Mouse (Mus musculus): ENCODE results near the gene Dhx34. TPM values are rescaled to one million over a fixed set of nuclear protein-coding genes. Genes with fewer than 3 reads are reported as not detected.
A peak's percentile ranks its signal among the peaks of the same experiment; 100 is the strongest.

The Dhx34 gene
- polyA plus RNA-seq, 1 experiment: 11.9 TPM

- TF ChIP-seq CTCF (IDR thresholded peaks at IDR 0.05; ENCODE audit: control insufficient read depth, insufficient read depth, low read length): 0 out of 2 replicates have a peak, but pooled peaks have one; percentile 8
- no peak for TF ChIP-seq POLR2A (IDR thresholded peaks at IDR 0.05; ENCODE audit: borderline replicate concordance, control insufficient read depth, low read depth, low read length)
- Histone ChIP-seq H3K27ac (ENCODE audit: control insufficient read depth, insufficient read depth, low read depth, low read length, poor library complexity) (peak overlapping the region; percentile 77), H3K4me3 (replicated peaks; ENCODE audit: control insufficient read depth, low read depth, low read length) (peak overlapping the region; percentile 48), H3K4me1 (ENCODE audit: control insufficient read depth, insufficient read depth, low read length) (peaks cover 12% of the 10 kb centered on the region)
- WGBS: 49% methylated on average over 7 of the region's 7 CpGs
These were observed 18.6 kb upstream of the Dhx34 start for GRCm38 (mm10) chr7:16240281-16240977.

- TF ChIP-seq POLR2A (IDR thresholded peaks at IDR 0.05; ENCODE audit: borderline replicate concordance, control insufficient read depth, low read depth, low read length) (peak; percentile 65; the same call in 1 of the 2 replicates), CTCF (IDR thresholded peaks at IDR 0.05; ENCODE audit: control insufficient read depth, insufficient read depth, low read length) (0 out of 2 replicates have a peak, but pooled peaks have one; percentile 9)
- WGBS: 10% methylated on average over 9 of the region's 9 CpGs
- H3K4me3 ChIP-seq (replicated peaks; ENCODE audit: control insufficient read depth, low read depth, low read length): peak overlapping the region; percentile 78
- peaks cover 12% of the 10 kb centered on the region for H3K4me1 ChIP-seq (ENCODE audit: control insufficient read depth, insufficient read depth, low read length)
- H3K27ac ChIP-seq (ENCODE audit: control insufficient read depth, insufficient read depth, low read depth, low read length, poor library complexity): peak overlapping the region; percentile 77
These were observed 17.7 kb upstream of the Dhx34 start for GRCm38 (mm10) chr7:16239554-16239997.

GRCm38 (mm10) chr7:16229869-16230268, 8.0 kb upstream of the Dhx34 start:
- TF ChIP-seq CTCF (IDR thresholded peaks at IDR 0.05; ENCODE audit: control insufficient read depth, insufficient read depth, low read length) (no peak), POLR2A (IDR thresholded peaks at IDR 0.05; ENCODE audit: borderline replicate concordance, control insufficient read depth, low read depth, low read length) (no peak)
- H3K27ac ChIP-seq (ENCODE audit: control insufficient read depth, insufficient read depth, low read depth, low read length, poor library complexity): no peak overlapping the region
- 64% methylated on average over 5 of the region's 5 CpGs for WGBS
- no peak overlapping the region for H3K4me3 ChIP-seq (replicated peaks; ENCODE audit: control insufficient read depth, low read depth, low read length)
- H3K4me1 ChIP-seq (ENCODE audit: control insufficient read depth, insufficient read depth, low read length): no peaks in the 10 kb centered on the region

GRCm38 (mm10) chr7:16213986-16214385, 7.9 kb downstream of the Dhx34 start:
- no peak overlapping the region for H3K4me3 ChIP-seq (replicated peaks; ENCODE audit: control insufficient read depth, low read depth, low read length)
- WGBS: 94% methylated on average over 9 of the region's 9 CpGs
- no peak overlapping the region for H3K27ac ChIP-seq (ENCODE audit: control insufficient read depth, insufficient read depth, low read depth, low read length, poor library complexity)
- TF ChIP-seq CTCF (IDR thresholded peaks at IDR 0.05; ENCODE audit: control insufficient read depth, insufficient read depth, low read length): no peak
- TF ChIP-seq POLR2A (IDR thresholded peaks at IDR 0.05; ENCODE audit: borderline replicate concordance, control insufficient read depth, low read depth, low read length): no peak
- no peaks in the 10 kb centered on the region for H3K4me1 ChIP-seq (ENCODE audit: control insufficient read depth, insufficient read depth, low read length)

- Histone ChIP-seq H3K4me1 (ENCODE audit: control insufficient read depth, insufficient read depth, low read length) (no peaks in the 10 kb centered on the region), H3K27ac (ENCODE audit: control insufficient read depth, insufficient read depth, low read depth, low read length, poor library complexity) (no peak overlapping the region), H3K4me3 (replicated peaks; ENCODE audit: control insufficient read depth, low read depth, low read length) (no peak overlapping the region)
- TF ChIP-seq CTCF (IDR thresholded peaks at IDR 0.05; ENCODE audit: control insufficient read depth, insufficient read depth, low read length) (no peak), POLR2A (IDR thresholded peaks at IDR 0.05; ENCODE audit: borderline replicate concordance, control insufficient read depth, low read depth, low read length) (no peak)
- 88% methylated on average over 6 of the region's 6 CpGs for WGBS
These were observed 8.6 kb downstream of the Dhx34 start for GRCm38 (mm10) chr7:16213196-16213595.

- 85% methylated on average over 12 of the region's 12 CpGs for WGBS
- Histone ChIP-seq H3K4me3 (replicated peaks; ENCODE audit: control insufficient read depth, low read depth, low read length) (no peak overlapping the region), H3K4me1 (ENCODE audit: control insufficient read depth, insufficient read depth, low read length) (no peaks in the 10 kb centered on the region; the same call in 1 of the 2 replicates), H3K27ac (ENCODE audit: control insufficient read depth, insufficient read depth, low read depth, low read length, poor library complexity) (no peak overlapping the region)
- TF ChIP-seq CTCF (IDR thresholded peaks at IDR 0.05; ENCODE audit: control insufficient read depth, insufficient read depth, low read length) (peak; percentile 55), POLR2A (IDR thresholded peaks at IDR 0.05; ENCODE audit: borderline replicate concordance, control insufficient read depth, low read depth, low read length) (0 out of 2 replicates have a peak, but pooled peaks have one; percentile 14)
These were observed 10.9 kb downstream of the Dhx34 start for GRCm38 (mm10) chr7:16210862-16211365.

GRCm38 (mm10) chr7:16208781-16209665, 12.8 kb downstream of the Dhx34 start:
- H3K4me1 ChIP-seq (ENCODE audit: control insufficient read depth, insufficient read depth, low read length): no peaks in the 10 kb centered on the region; the same call in 1 of the 2 replicates
- 89% methylated on average over 21 of the region's 21 CpGs for WGBS
- H3K4me3 ChIP-seq (replicated peaks; ENCODE audit: control insufficient read depth, low read depth, low read length): no peak overlapping the region
- H3K27ac ChIP-seq (ENCODE audit: control insufficient read depth, insufficient read depth, low read depth, low read length, poor library complexity): no peak overlapping the region
- no peak for TF ChIP-seq POLR2A (IDR thresholded peaks at IDR 0.05; ENCODE audit: borderline replicate concordance, control insufficient read depth, low read depth, low read length)
- no peak for TF ChIP-seq CTCF (IDR thresholded peaks at IDR 0.05; ENCODE audit: control insufficient read depth, insufficient read depth, low read length)

GRCm38 (mm10) chr7:16207496-16207895, 14.3 kb downstream of the Dhx34 start:
- Histone ChIP-seq H3K4me1 (ENCODE audit: control insufficient read depth, insufficient read depth, low read length) (no peaks in the 10 kb centered on the region; the same call in 1 of the 2 replicates), H3K27ac (ENCODE audit: control insufficient read depth, insufficient read depth, low read depth, low read length, poor library complexity) (peak overlapping the region; percentile 19; the same call in 1 of the 2 replicates), H3K4me3 (replicated peaks; ENCODE audit: control insufficient read depth, low read depth, low read length) (no peak overlapping the region)
- TF ChIP-seq POLR2A (IDR thresholded peaks at IDR 0.05; ENCODE audit: borderline replicate concordance, control insufficient read depth, low read depth, low read length) (no peak), CTCF (IDR thresholded peaks at IDR 0.05; ENCODE audit: control insufficient read depth, insufficient read depth, low read length) (no peak)
- WGBS: 63% methylated on average over 10 of the region's 10 CpGs

All from bone marrow, adult 2 months (tissue).